Mouse (Mus musculus): ENCODE measurements at regions not wholly inside any gene's neighbourhood (a gene's known extent, or its start where the extent isn't known, plus 50 kb on each side); places are given as distances from the start of the nearest gene placed in this dataset.

DNA sequence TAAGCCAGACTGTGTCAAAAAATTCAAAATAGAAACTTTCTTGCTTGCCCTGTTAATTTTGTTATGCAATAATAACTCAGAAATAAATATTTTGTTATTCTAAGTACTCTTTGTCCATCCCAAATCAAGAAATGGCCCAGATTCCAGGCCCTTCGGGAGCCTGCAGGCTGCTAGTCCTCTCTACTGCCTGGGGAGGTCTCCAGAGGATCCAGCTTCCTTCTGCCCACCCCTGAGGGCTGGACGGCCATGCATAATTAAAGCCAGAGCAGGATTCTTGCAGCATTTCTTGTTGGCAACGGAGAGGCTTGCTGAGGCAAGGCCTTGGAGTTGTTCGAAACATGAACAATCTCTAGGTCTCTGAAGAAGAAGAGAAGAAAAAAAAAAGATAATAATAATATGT lies 213.3 kb upstream of the Zmiz1 start:
- no peak for ATAC-seq
- Histone ChIP-seq H3K36me3 (ENCODE audit: control insufficient read depth, insufficient read depth) (no peaks in the 10 kb centered on the region), H3K9ac (ENCODE audit: low read depth, low read length) (no peak overlapping the region), H3K4me2 (replicated peaks; ENCODE audit: low read depth) (no peak overlapping the region), H3K9me3 (ENCODE audit: control insufficient read depth) (no peaks in the 10 kb centered on the region), H3K27me3 (replicated peaks; ENCODE audit: control insufficient read depth, insufficient read depth, low read length) (no peaks in the 10 kb centered on the region), H3K4me3 (ENCODE audit: low read depth, low read length) (no peak overlapping the region), H3K4me1 (replicated peaks; ENCODE audit: control insufficient read depth, insufficient read depth, low read length) (no peaks in the 10 kb centered on the region), H3K27ac (ENCODE audit: low read depth, low read length) (no peak overlapping the region)
- 0 out of 2 replicates have a peak, but pooled peaks have one; percentile 16 for TF ChIP-seq CTCF (IDR thresholded peaks at IDR 0.05; ENCODE audit: low read depth)
- WGBS = 72% methylated on average over 4 of the region's 4 CpGs

DNA sequence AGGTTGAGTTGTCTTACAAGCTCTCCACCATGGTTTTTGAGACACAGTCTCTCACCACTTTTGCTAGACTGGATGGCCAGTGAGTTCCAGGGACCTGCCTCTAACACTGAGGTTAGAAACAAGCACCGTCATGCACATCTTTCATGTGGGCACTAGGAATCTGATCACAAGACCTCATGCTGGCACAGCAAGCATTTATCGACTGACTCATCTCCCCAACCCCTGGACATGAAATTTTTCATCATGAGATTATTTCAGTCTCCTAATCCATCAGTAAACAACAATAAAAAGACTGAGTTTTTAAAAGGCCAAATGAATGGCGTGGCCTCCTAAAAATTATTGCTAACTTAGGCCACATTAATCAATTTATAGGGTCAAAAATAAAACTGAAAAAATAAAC lies 210.0 kb upstream of the Zmiz1 start:
- Histone ChIP-seq H3K27ac (ENCODE audit: low read depth, low read length) (no peak overlapping the region), H3K4me2 (replicated peaks; ENCODE audit: low read depth) (no peak overlapping the region), H3K4me1 (replicated peaks; ENCODE audit: control insufficient read depth, insufficient read depth, low read length) (no peaks in the 10 kb centered on the region), H3K36me3 (ENCODE audit: control insufficient read depth, insufficient read depth) (no peaks in the 10 kb centered on the region), H3K4me3 (ENCODE audit: low read depth, low read length) (no peak overlapping the region), H3K9me3 (ENCODE audit: control insufficient read depth) (no peaks in the 10 kb centered on the region), H3K27me3 (replicated peaks; ENCODE audit: control insufficient read depth, insufficient read depth, low read length) (no peaks in the 10 kb centered on the region), H3K9ac (ENCODE audit: low read depth, low read length) (no peak overlapping the region)
- WGBS = 80% methylated on average over 3 of the region's 3 CpGs
- no peak for ATAC-seq
- TF ChIP-seq CTCF (IDR thresholded peaks at IDR 0.05; ENCODE audit: low read depth) = no peak

DNA sequence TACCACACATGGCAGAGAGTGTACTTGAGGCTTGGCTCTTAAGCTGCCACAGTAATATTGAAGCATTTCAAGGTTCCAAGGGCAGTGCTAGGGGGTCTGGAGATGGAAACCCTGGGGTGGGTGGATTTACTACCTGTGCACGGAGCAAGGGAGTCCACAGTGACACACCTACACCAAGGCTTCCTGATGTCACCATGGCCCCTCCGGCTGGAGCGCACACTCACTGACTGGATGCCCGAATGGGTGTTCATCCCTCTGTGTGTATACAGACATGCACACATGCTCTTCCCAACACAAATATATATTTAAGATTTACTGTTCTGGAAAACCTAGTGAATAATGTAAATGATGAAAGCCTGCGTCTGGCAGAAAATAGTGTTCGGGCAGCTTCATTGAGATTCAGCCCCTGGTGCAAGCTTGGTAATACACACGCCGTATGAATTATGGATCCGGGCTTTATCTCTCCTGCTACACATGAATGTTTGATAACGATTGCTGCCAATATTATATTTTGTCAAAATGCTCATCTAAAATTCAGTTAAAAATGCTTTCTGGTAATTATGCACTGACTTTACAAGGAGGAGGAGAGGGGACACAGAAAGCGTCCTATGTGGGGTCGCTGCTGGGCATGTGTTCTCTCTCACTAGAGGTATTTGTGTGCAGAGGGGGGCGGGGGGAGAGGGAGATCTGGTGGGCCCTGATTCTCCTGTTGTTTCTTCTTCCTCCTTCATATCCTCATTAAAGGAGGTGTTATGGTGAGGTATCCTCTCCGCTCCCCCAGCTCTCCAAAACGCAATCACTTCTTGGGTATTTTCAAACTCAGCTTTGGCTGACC lies 205.8 kb upstream of the Zmiz1 start:
- H3K9me3 ChIP-seq (ENCODE audit: control insufficient read depth) = no peaks in the 10 kb centered on the region
- H3K4me3 ChIP-seq (ENCODE audit: low read depth, low read length) = no peak overlapping the region
- no peak overlapping the region for H3K4me2 ChIP-seq (replicated peaks; ENCODE audit: low read depth)
- TF ChIP-seq CTCF (IDR thresholded peaks at IDR 0.05; ENCODE audit: low read depth) = no peak
- no peak for ATAC-seq
- 88% methylated on average over 15 of the region's 15 CpGs for WGBS
- H3K9ac ChIP-seq (ENCODE audit: low read depth, low read length) = no peak overlapping the region
- no peaks in the 10 kb centered on the region for H3K4me1 ChIP-seq (replicated peaks; ENCODE audit: control insufficient read depth, insufficient read depth, low read length)
- H3K27me3 ChIP-seq (replicated peaks; ENCODE audit: control insufficient read depth, insufficient read depth, low read length) = no peaks in the 10 kb centered on the region
- H3K36me3 ChIP-seq (ENCODE audit: control insufficient read depth, insufficient read depth) = no peaks in the 10 kb centered on the region
- H3K27ac ChIP-seq (ENCODE audit: low read depth, low read length) = no peak overlapping the region

- TF ChIP-seq CTCF (IDR thresholded peaks at IDR 0.05; ENCODE audit: low read depth) = no peak
- ATAC-seq = no peak
- Histone ChIP-seq H3K4me2 (replicated peaks; ENCODE audit: low read depth) (no peak overlapping the region), H3K27ac (ENCODE audit: low read depth, low read length) (no peak overlapping the region), H3K9ac (ENCODE audit: low read depth, low read length) (no peak overlapping the region), H3K9me3 (ENCODE audit: control insufficient read depth) (no peaks in the 10 kb centered on the region), H3K4me3 (ENCODE audit: low read depth, low read length) (no peak overlapping the region), H3K4me1 (replicated peaks; ENCODE audit: control insufficient read depth, insufficient read depth, low read length) (no peaks in the 10 kb centered on the region), H3K27me3 (replicated peaks; ENCODE audit: control insufficient read depth, insufficient read depth, low read length) (no peaks in the 10 kb centered on the region), H3K36me3 (ENCODE audit: control insufficient read depth, insufficient read depth) (no peaks in the 10 kb centered on the region)
- WGBS = 89% methylated on average over 1 of the region's 1 CpGs
Observed at GRCm38 (mm10) chr14:25263121-25263520, 195.9 kb upstream of the Zmiz1 start.

GRCm38 (mm10) chr14:25266846-25267245 lies 192.1 kb upstream of the Zmiz1 start:
- no peak overlapping the region for H3K4me2 ChIP-seq (replicated peaks; ENCODE audit: low read depth)
- no peak for TF ChIP-seq CTCF (IDR thresholded peaks at IDR 0.05; ENCODE audit: low read depth)
- no peak overlapping the region for H3K4me3 ChIP-seq (ENCODE audit: low read depth, low read length)
- no peaks in the 10 kb centered on the region for H3K36me3 ChIP-seq (ENCODE audit: control insufficient read depth, insufficient read depth)
- H3K9me3 ChIP-seq (ENCODE audit: control insufficient read depth) = no peaks in the 10 kb centered on the region
- WGBS = 71% methylated on average over 4 of the region's 4 CpGs
- ATAC-seq = no peak
- H3K9ac ChIP-seq (ENCODE audit: low read depth, low read length) = no peak overlapping the region
- no peak overlapping the region for H3K27ac ChIP-seq (ENCODE audit: low read depth, low read length)
- H3K27me3 ChIP-seq (replicated peaks; ENCODE audit: control insufficient read depth, insufficient read depth, low read length) = no peaks in the 10 kb centered on the region
- H3K4me1 ChIP-seq (replicated peaks; ENCODE audit: control insufficient read depth, insufficient read depth, low read length) = no peaks in the 10 kb centered on the region

- ATAC-seq = no peak
- Histone ChIP-seq H3K27ac (ENCODE audit: low read depth, low read length) (no peak overlapping the region), H3K4me2 (replicated peaks; ENCODE audit: low read depth) (no peak overlapping the region), H3K27me3 (replicated peaks; ENCODE audit: control insufficient read depth, insufficient read depth, low read length) (no peaks in the 10 kb centered on the region), H3K4me1 (replicated peaks; ENCODE audit: control insufficient read depth, insufficient read depth, low read length) (no peaks in the 10 kb centered on the region), H3K9ac (ENCODE audit: low read depth, low read length) (no peak overlapping the region), H3K9me3 (ENCODE audit: control insufficient read depth) (no peaks in the 10 kb centered on the region), H3K4me3 (ENCODE audit: low read depth, low read length) (no peak overlapping the region), H3K36me3 (ENCODE audit: control insufficient read depth, insufficient read depth) (no peaks in the 10 kb centered on the region)
- 70% methylated on average over 13 of the region's 13 CpGs for WGBS
- no peak for TF ChIP-seq CTCF (IDR thresholded peaks at IDR 0.05; ENCODE audit: low read depth)
Observed at GRCm38 (mm10) chr14:25268090-25268631, 190.8 kb upstream of the Zmiz1 start.

Measured in intestine, postnatal 0 days (tissue).